Mouse (Mus musculus): ENCODE results near the gene Mospd3.

DNA sequence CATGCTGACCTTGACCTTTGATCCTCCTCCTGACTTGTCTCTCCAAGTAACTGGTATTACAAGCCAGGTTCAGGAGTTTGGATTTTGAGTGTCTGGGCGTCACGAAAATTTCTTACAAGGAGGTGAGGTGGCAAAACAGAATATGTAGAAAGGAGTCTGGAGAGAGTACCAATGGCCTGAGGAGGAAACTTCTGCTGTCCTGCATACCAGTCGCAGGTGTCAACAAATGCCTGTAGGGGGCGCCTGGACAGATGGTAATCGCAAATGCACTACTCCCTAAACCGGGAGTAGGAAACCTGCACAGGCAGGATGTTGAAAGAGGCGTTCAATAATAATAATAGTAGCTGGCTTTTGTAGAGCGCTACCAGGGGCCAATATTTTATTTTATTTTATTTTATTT lies 15.9 kb downstream of the Mospd3 start:
- TF ChIP-seq CTCF (IDR thresholded peaks at IDR 0.05; ENCODE audit: low read depth, low read length): peak; percentile 69
- no peak for TF ChIP-seq POLR2A (IDR thresholded peaks at IDR 0.05; ENCODE audit: insufficient read depth, low read length)
